Mouse (Mus musculus): ENCODE measurements around the gene Snx20. TPM values are rescaled to one million over a fixed set of nuclear protein-coding genes. Genes with fewer than 3 reads are reported as not detected.

Gene Snx20
- total RNA-seq, 2 experiments from 2014 or later = 1.2 to 2.3 TPM

- peak in 1 of 2 experiments; percentile 31 for DNase-seq (ENCODE audit: low spot score in 2 of 2)
Observed at GRCm38 (mm10) chr8:88646837-88647778, 11.2 kb upstream of the Snx20 start, which contains the start of gene Nod2. Nod2 (plus strand) TSS chr8:88647315.

GRCm38 (mm10) chr8:88642734-88643564 is 7.0 kb upstream of the Snx20 start:
- no peak for DNase-seq (ENCODE audit: low spot score in 2 of 2)

GRCm38 (mm10) chr8:88638908-88639307 is 3.0 kb upstream of the Snx20 start:
- no peak for DNase-seq (ENCODE audit: low spot score in 2 of 2)

GRCm38 (mm10) chr8:88637092-88638000 is 1.4 kb upstream of the Snx20 start:
- no peak for DNase-seq (ENCODE audit: low spot score in 2 of 2)

- no peak for DNase-seq (ENCODE audit: low spot score in 2 of 2)
Observed at GRCm38 (mm10) chr8:88633343-88633765, 2.6 kb downstream of the Snx20 start.

GRCm38 (mm10) chr8:88631081-88631480 is 4.8 kb downstream of the Snx20 start:
- DNase-seq (ENCODE audit: low spot score in 2 of 2) = peak; percentile 25 to 38

GRCm38 (mm10) chr8:88630225-88630624 is 5.7 kb downstream of the Snx20 start:
- no peak for DNase-seq (ENCODE audit: low spot score in 2 of 2)

GRCm38 (mm10) chr8:88628001-88628774 is 7.7 kb downstream of the Snx20 start:
- DNase-seq (ENCODE audit: low spot score in 2 of 2) = peak; percentile 36 to 60

- DNase-seq (ENCODE audit: low spot score in 2 of 2) = peak; percentile 69 to 86
Observed at GRCm38 (mm10) chr8:88627265-88627991, 8.5 kb downstream of the Snx20 start.

- no peak for DNase-seq (ENCODE audit: low spot score in 2 of 2)
Observed at GRCm38 (mm10) chr8:88626940-88627264, 9.0 kb downstream of the Snx20 start.

GRCm38 (mm10) chr8:88626433-88626832 is 9.5 kb downstream of the Snx20 start:
- no peak for DNase-seq (ENCODE audit: low spot score in 2 of 2)

- no peak for DNase-seq (ENCODE audit: low spot score in 2 of 2)
Observed at GRCm38 (mm10) chr8:88624276-88624675, 11.7 kb downstream of the Snx20 start.

GRCm38 (mm10) chr8:88623351-88623750 is 12.6 kb downstream of the Snx20 start:
- DNase-seq (ENCODE audit: low spot score in 2 of 2) = no peak

- peak; percentile 82 to 84 for DNase-seq (ENCODE audit: low spot score in 2 of 2)
Observed at GRCm38 (mm10) chr8:88621408-88621807, 14.5 kb downstream of the Snx20 start.

- DNase-seq (ENCODE audit: low spot score in 2 of 2) = no peak
Observed at GRCm38 (mm10) chr8:88620931-88621330, 15.0 kb downstream of the Snx20 start.

- no peak for DNase-seq (ENCODE audit: low spot score in 2 of 2)
Observed at GRCm38 (mm10) chr8:88619513-88619912, 16.4 kb downstream of the Snx20 start.

- DNase-seq (ENCODE audit: low spot score in 2 of 2) = no peak
Observed at GRCm38 (mm10) chr8:88618612-88619011, 17.3 kb downstream of the Snx20 start.

GRCm38 (mm10) chr8:88614981-88615380 is 20.9 kb downstream of the Snx20 start:
- no peak for DNase-seq (ENCODE audit: low spot score in 2 of 2)

- DNase-seq (ENCODE audit: low spot score in 2 of 2) = no peak
Observed at GRCm38 (mm10) chr8:88610271-88610670, 25.7 kb downstream of the Snx20 start.

Measured in left cerebral cortex, adult 18-20 months (tissue).